Mouse (Mus musculus) intestine, embryonic 14.5 days (tissue): ENCODE results near the gene Plekha8. TPM values are rescaled to one million over a fixed set of nuclear protein-coding genes. Genes with fewer than 3 reads are reported as not detected.

ENCODE experiments used
- ATAC-seq: fragments of 200-750 bp; cut with Nextera tagmentation; replicated peaks from 2 replicates; pipeline ENCODE4 v1.8.0; 2017; ENCODE audit warnings: low read depth, moderate number of reproducible peaks, moderate TSS enrichment, moderate library complexity; ENCODE audit not compliant: low FRiP score, low TSS enrichment
- DNase-seq: peaks from one replicate; pipeline ENCODE4 v3.0.0-alpha.2; 2018; ENCODE audit warnings: low spot score
- H3K27ac ChIP-seq: fragments of 300-500 bp; sonication (generic); 2 replicates; pipeline ENCODE4 v1.5.1; 2014; ENCODE audit warnings: low read depth, mild to moderate bottlenecking, control low read depth
- H3K27me3 ChIP-seq: fragments of 300-500 bp; sonication (generic); replicated peaks from 2 replicates; pipeline ENCODE4 v1.6.1; 2014; ENCODE audit warnings: low read length, control low read depth; ENCODE audit not compliant: control insufficient read depth, insufficient read depth
- H3K36me3 ChIP-seq: fragments of 300-500 bp; sonication (generic); 2 replicates; pipeline ENCODE4 v1.6.1; 2014; ENCODE audit warnings: low read length, control low read depth; ENCODE audit not compliant: control insufficient read depth, insufficient read depth
- H3K4me1 ChIP-seq: fragments of 300-500 bp; sonication (generic); replicated peaks from 2 replicates; pipeline ENCODE4 v1.6.1; 2014; ENCODE audit warnings: low read length, control low read depth, mixed read lengths; ENCODE audit not compliant: control insufficient read depth, insufficient read depth
- H3K4me2 ChIP-seq: fragments of 300-500 bp; sonication (generic); 2 replicates; pipeline ENCODE4 v1.6.1; 2014; ENCODE audit warnings: low read length
- H3K4me3 ChIP-seq: fragments of 300-500 bp; sonication (generic); 2 replicates; pipeline ENCODE4 v1.5.1; 2014; ENCODE audit warnings: low read depth, low read length, control low read depth, mixed read lengths
- H3K9ac ChIP-seq: fragments of 300-500 bp; sonication (generic); 2 replicates; pipeline ENCODE4 v1.6.1; 2014; ENCODE audit warnings: mild to moderate bottlenecking, low read length
- H3K9me3 ChIP-seq: fragments of 300-500 bp; sonication (generic); 2 replicates; pipeline ENCODE4 v1.6.1; 2016; ENCODE audit warnings: low read length, control low read depth; ENCODE audit not compliant: control insufficient read depth
- WGBS: fragments of 180-500 bp; shearing (Covaris S2); extraction: QIAGEN DNeasy Blood & Tissue Kit; methylation state at CpG from one replicate; pipeline ENCODE4 v1.1.7; 2014; 5-methylcytosine and 5-hydroxymethylcytosine counted together
- polyA plus RNA-seq: library from polyadenylated mRNA; unstranded; fragments of >200 nt; fragmentation: Nextera tagmentation; extraction: Ambion mirVana; gene quantifications from 2 replicates; pipeline ENCODE4 v1.2.1, GENCODE M21; 2014

Plekha8 gene
- 10.8 and 12.2 TPM in 2 replicates for polyA plus RNA-seq

GRCm38 (mm10) chr6:54594469-54595329 lies at the start of gene Plekha8:
TSS of gene Plekha8 (plus strand) at chr6:54595111.
- peak within 1 kb of the TSS; percentile 76 for H3K9ac ChIP-seq
- no peaks in the 10 kb centered on the region for H3K36me3 ChIP-seq
- peak within 1 kb of the TSS; percentile 55; the same call in 1 of the 2 replicates for H3K27ac ChIP-seq
- H3K4me1 ChIP-seq = peaks cover 29% of the 10 kb centered on the region
- DNase-seq = peak; percentile 92
- no peaks in the 10 kb centered on the region for H3K27me3 ChIP-seq
- under 1% methylated on average over 49 of the region's 49 CpGs for WGBS
- peak within 1 kb of the TSS; percentile 81 for H3K4me3 ChIP-seq
- peak within 1 kb of the TSS; percentile 73 for H3K4me2 ChIP-seq
- ATAC-seq = peak; percentile 91
- no peaks in the 10 kb centered on the region for H3K9me3 ChIP-seq

- DNase-seq (peak; percentile 62), ATAC-seq (no peak)
- Histone ChIP-seq H3K4me2 (no peak overlapping the region), H3K4me1 (peaks cover 4% of the 10 kb centered on the region; the same call in 1 of the 2 replicates), H3K4me3 (no peak overlapping the region), H3K36me3 (no peaks in the 10 kb centered on the region), H3K27me3 (no peaks in the 10 kb centered on the region), H3K9me3 (no peaks in the 10 kb centered on the region), H3K9ac (no peak overlapping the region), H3K27ac (no peak overlapping the region)
- WGBS = 54% methylated on average over 13 of the region's 13 CpGs
These were observed 46.4 kb upstream of the Plekha8 start for GRCm38 (mm10) chr6:54548314-54549019.

GRCm38 (mm10) chr6:54549311-54549710 lies 45.6 kb upstream of the Plekha8 start:
- Histone ChIP-seq H3K4me1 (peaks cover 4% of the 10 kb centered on the region; the same call in 1 of the 2 replicates), H3K27ac (no peak overlapping the region), H3K4me2 (no peak overlapping the region), H3K27me3 (no peaks in the 10 kb centered on the region), H3K4me3 (no peak overlapping the region), H3K9ac (no peak overlapping the region), H3K9me3 (no peaks in the 10 kb centered on the region), H3K36me3 (no peaks in the 10 kb centered on the region)
- no peak for ATAC-seq
- WGBS = 60% methylated on average over 4 of the region's 4 CpGs
- no peak for DNase-seq

GRCm38 (mm10) chr6:54550801-54551323 lies 44.0 kb upstream of the Plekha8 start:
- no peak overlapping the region for H3K4me2 ChIP-seq
- 73% methylated on average over 6 of the region's 7 CpGs for WGBS
- H3K27me3 ChIP-seq = no peaks in the 10 kb centered on the region
- no peak for DNase-seq
- no peak for ATAC-seq
- peaks cover 6% of the 10 kb centered on the region; the same call in 1 of the 2 replicates for H3K4me1 ChIP-seq
- no peaks in the 10 kb centered on the region for H3K36me3 ChIP-seq
- H3K9me3 ChIP-seq = no peaks in the 10 kb centered on the region
- no peak overlapping the region for H3K4me3 ChIP-seq
- H3K27ac ChIP-seq = no peak overlapping the region
- H3K9ac ChIP-seq = no peak overlapping the region

GRCm38 (mm10) chr6:54552721-54553413 lies 42.0 kb upstream of the Plekha8 start:
- Histone ChIP-seq H3K9ac (no peak overlapping the region), H3K27me3 (no peaks in the 10 kb centered on the region), H3K4me2 (no peak overlapping the region), H3K27ac (no peak overlapping the region), H3K4me3 (no peak overlapping the region), H3K4me1 (peaks cover 7% of the 10 kb centered on the region; the same call in 1 of the 2 replicates), H3K9me3 (no peaks in the 10 kb centered on the region), H3K36me3 (no peaks in the 10 kb centered on the region)
- DNase-seq (no peak), ATAC-seq (no peak)
- WGBS = 81% methylated on average over 9 of the region's 9 CpGs

- H3K9me3 ChIP-seq = no peaks in the 10 kb centered on the region
- ATAC-seq = no peak
- H3K36me3 ChIP-seq = no peaks in the 10 kb centered on the region
- DNase-seq = no peak
- peaks cover 3% of the 10 kb centered on the region; the same call in 1 of the 2 replicates for H3K4me1 ChIP-seq
- H3K4me3 ChIP-seq = no peak overlapping the region
- H3K27me3 ChIP-seq = no peaks in the 10 kb centered on the region
- 77% methylated on average over 2 of the region's 2 CpGs for WGBS
- no peak overlapping the region for H3K4me2 ChIP-seq
- no peak overlapping the region for H3K27ac ChIP-seq
- H3K9ac ChIP-seq = no peak overlapping the region
These were observed 41.3 kb upstream of the Plekha8 start for GRCm38 (mm10) chr6:54553632-54554031.

GRCm38 (mm10) chr6:54554341-54555110 lies 40.4 kb upstream of the Plekha8 start:
- Histone ChIP-seq H3K36me3 (no peaks in the 10 kb centered on the region), H3K4me2 (no peak overlapping the region), H3K4me3 (no peak overlapping the region), H3K27ac (no peak overlapping the region), H3K9ac (no peak overlapping the region), H3K9me3 (no peaks in the 10 kb centered on the region), H3K4me1 (0 out of 2 replicates have a peak, but pooled peaks cover 3% of the 10 kb centered on the region), H3K27me3 (no peaks in the 10 kb centered on the region)
- ATAC-seq (no peak), DNase-seq (no peak)
- WGBS = 59% methylated on average over 8 of the region's 8 CpGs
